Mouse (Mus musculus): ENCODE results near the gene Saal1.

GRCm38 (mm10) chr7:46723354-46723753 lies 12.9 kb upstream of the Saal1 start:
- TF ChIP-seq CTCF (IDR thresholded peaks at IDR 0.05; ENCODE audit: low read depth), result no peak
- no peak for TF ChIP-seq EP300 (IDR thresholded peaks at IDR 0.05; ENCODE audit: low read depth)
